Mouse (Mus musculus) intestine, embryonic 15.5 days (tissue): ENCODE results near the gene Tmem234. TPM values are rescaled to one million over a fixed set of nuclear protein-coding genes. Genes with fewer than 3 reads are reported as not detected.

Experiments
- ATAC-seq: fragments of 200-750 bp; cut with Nextera tagmentation; 2 replicates; pipeline ENCODE4 v1.8.0; 2017; ENCODE audit warnings: moderate TSS enrichment, moderate library complexity
- H3K27ac ChIP-seq: fragments of 300-500 bp; sonication (generic); 2 replicates; pipeline ENCODE4 v1.5.1; 2015; ENCODE audit warnings: mild to moderate bottlenecking, inconsistent platforms
- H3K27me3 ChIP-seq: fragments of 300-500 bp; sonication (generic); replicated peaks from 2 replicates; pipeline ENCODE4 v1.6.1; 2015; ENCODE audit warnings: inconsistent platforms
- H3K36me3 ChIP-seq: fragments of 300-500 bp; sonication (generic); 2 replicates; pipeline ENCODE4 v1.6.1; 2015; ENCODE audit warnings: inconsistent platforms
- H3K4me1 ChIP-seq: fragments of 300-500 bp; sonication (generic); replicated peaks from 2 replicates; pipeline ENCODE4 v1.6.1; 2015; ENCODE audit warnings: inconsistent platforms
- H3K4me2 ChIP-seq: fragments of 300-500 bp; sonication (generic); replicated peaks from 2 replicates; pipeline ENCODE4 v1.6.1; 2015; ENCODE audit warnings: mild to moderate bottlenecking, inconsistent platforms
- H3K4me3 ChIP-seq: fragments of 300-500 bp; sonication (generic); replicated peaks from 2 replicates; pipeline ENCODE4 v1.5.1; 2015; ENCODE audit warnings: inconsistent platforms
- H3K9ac ChIP-seq: fragments of 300-500 bp; sonication (generic); 2 replicates; pipeline ENCODE4 v1.6.1; 2015; ENCODE audit warnings: inconsistent platforms
- H3K9me3 ChIP-seq: fragments of 300-500 bp; sonication (generic); 2 replicates; pipeline ENCODE4 v1.6.1; 2016; ENCODE audit warnings: inconsistent platforms
- WGBS: fragments of 180-500 bp; shearing (Covaris S2); methylation state at CpG from one replicate; pipeline ENCODE4 v1.1.7; 2015; 5-methylcytosine and 5-hydroxymethylcytosine counted together
- polyA plus RNA-seq: library from polyadenylated mRNA; unstranded; fragments of >200 nt; fragmentation: Nextera tagmentation; extraction: Ambion mirVana; gene quantifications from 2 replicates; pipeline ENCODE4 v1.2.1, GENCODE M21; 2015

Gene Tmem234
- polyA plus RNA-seq, 1 experiment from 2014 or later, result 170 TPM

DNA sequence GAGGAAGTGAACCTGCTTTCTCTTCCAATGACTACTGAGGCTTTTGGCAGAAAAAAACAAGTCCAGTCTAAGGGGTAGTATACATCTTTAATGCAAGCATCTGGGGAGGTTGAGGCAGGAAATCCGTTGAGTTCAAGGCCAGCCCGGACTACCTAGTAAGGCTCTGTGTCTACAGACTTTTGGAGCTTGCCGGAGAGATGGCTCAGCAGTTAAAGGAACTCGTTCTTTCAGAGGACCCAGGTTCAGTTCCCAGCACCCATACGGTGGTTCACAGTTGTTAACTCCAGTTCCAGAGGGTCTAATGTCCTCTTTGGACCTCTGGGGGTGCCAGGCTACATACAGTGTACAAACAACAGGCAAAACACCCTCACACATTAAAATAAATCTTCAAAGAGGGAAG is 17.6 kb downstream of the Tmem234 start:
- no peaks in the 10 kb centered on the region for H3K27me3 ChIP-seq
- H3K9me3 ChIP-seq, result no peaks in the 10 kb centered on the region
- H3K4me3 ChIP-seq, result peak overlapping the region; percentile 65
- peak overlapping the region; percentile 70 for H3K4me2 ChIP-seq
- WGBS, result 97% methylated on average over 5 of the region's 5 CpGs
- no peak overlapping the region for H3K27ac ChIP-seq
- no peaks in the 10 kb centered on the region for H3K36me3 ChIP-seq
- H3K9ac ChIP-seq, result peak overlapping the region; percentile 70
- H3K4me1 ChIP-seq, result peaks cover 21% of the 10 kb centered on the region
- ATAC-seq, result no peak

GRCm38 (mm10) chr4:129618786-129619691 is 18.6 kb downstream of the Tmem234 start, which contains the start of gene Iqcc:
Gene Iqcc (minus strand): TSS chr4:129619099.
- Histone ChIP-seq H3K4me3 (peak within 1 kb of the TSS; percentile 65), H3K36me3 (no peaks in the 10 kb centered on the region)
- WGBS, result 4% methylated on average over 44 of the region's 44 CpGs

GRCm38 (mm10) chr4:129620419-129621282 is 20.2 kb downstream of the Tmem234 start:
- Histone ChIP-seq H3K4me2 (no peak overlapping the region), H3K27ac (peak overlapping the region; percentile 42; the same call in 1 of the 2 replicates), H3K9me3 (no peaks in the 10 kb centered on the region), H3K4me1 (peaks cover 34% of the 10 kb centered on the region), H3K9ac (no peak overlapping the region), H3K36me3 (no peaks in the 10 kb centered on the region), H3K4me3 (no peak overlapping the region), H3K27me3 (no peaks in the 10 kb centered on the region)
- ATAC-seq, result no peak
- 79% methylated on average over 11 of the region's 11 CpGs for WGBS

More at GRCm38 (mm10) chr4:129618786-129619691, 18.6 kb downstream of the Tmem234 start, which contains the start of gene Iqcc:
- H3K9ac ChIP-seq, result peak within 1 kb of the TSS; percentile 70
- ATAC-seq, result peak; percentile 93
- H3K4me2 ChIP-seq, result peak within 1 kb of the TSS; percentile 70
- peak within 1 kb of the TSS; percentile 83 for H3K27ac ChIP-seq
- H3K4me1 ChIP-seq, result peaks cover 23% of the 10 kb centered on the region
- no peaks in the 10 kb centered on the region for H3K27me3 ChIP-seq
- H3K9me3 ChIP-seq, result no peaks in the 10 kb centered on the region

GRCm38 (mm10) chr4:129621283-129621841 is 20.9 kb downstream of the Tmem234 start:
- peaks cover 39% of the 10 kb centered on the region for H3K4me1 ChIP-seq
- no peaks in the 10 kb centered on the region for H3K27me3 ChIP-seq
- H3K4me2 ChIP-seq, result no peak overlapping the region
- peak overlapping the region; percentile 42; the same call in 1 of the 2 replicates for H3K27ac ChIP-seq
- 0 out of 2 replicates have a peak, but pooled peaks cover 2% of the 10 kb centered on the region for H3K36me3 ChIP-seq
- no peak overlapping the region for H3K4me3 ChIP-seq
- no peaks in the 10 kb centered on the region for H3K9me3 ChIP-seq
- ATAC-seq, result no peak
- H3K9ac ChIP-seq, result no peak overlapping the region
- WGBS, result 80% methylated on average over 8 of the region's 8 CpGs

- WGBS, result 80% methylated on average over 11 of the region's 11 CpGs
- Histone ChIP-seq H3K27me3 (no peaks in the 10 kb centered on the region), H3K36me3 (peaks cover 10% of the 10 kb centered on the region; the same call in 1 of the 2 replicates), H3K27ac (no peak overlapping the region), H3K4me2 (peak overlapping the region; percentile 87), H3K4me1 (peaks cover 42% of the 10 kb centered on the region), H3K4me3 (peak overlapping the region; percentile 62; the same call in 1 of the 2 replicates), H3K9me3 (no peaks in the 10 kb centered on the region), H3K9ac (peak overlapping the region; percentile 81; the same call in 1 of the 2 replicates)
- no peak for ATAC-seq
Measured at GRCm38 (mm10) chr4:129622120-129622802, 21.8 kb downstream of the Tmem234 start.

GRCm38 (mm10) chr4:129622803-129623535 is 22.5 kb downstream of the Tmem234 start:
- Histone ChIP-seq H3K4me1 (peaks cover 41% of the 10 kb centered on the region), H3K36me3 (peaks cover 16% of the 10 kb centered on the region; the same call in 1 of the 2 replicates), H3K27me3 (no peaks in the 10 kb centered on the region), H3K27ac (peak overlapping the region; percentile 86), H3K4me3 (peak overlapping the region; percentile 62), H3K4me2 (peak overlapping the region; percentile 87), H3K9me3 (no peaks in the 10 kb centered on the region), H3K9ac (peak overlapping the region; percentile 81)
- 18% methylated on average over 8 of the region's 8 CpGs for WGBS
- no peak for ATAC-seq

- Histone ChIP-seq H3K9ac (peak within 1 kb of the TSS; percentile 81), H3K9me3 (no peaks in the 10 kb centered on the region), H3K4me2 (peak within 1 kb of the TSS; percentile 87), H3K4me3 (peak within 1 kb of the TSS; percentile 62), H3K36me3 (peaks cover 23% of the 10 kb centered on the region), H3K4me1 (peaks cover 36% of the 10 kb centered on the region), H3K27me3 (no peaks in the 10 kb centered on the region), H3K27ac (peak within 1 kb of the TSS; percentile 86)
- under 1% methylated on average over 10 of the region's 10 CpGs for WGBS
- ATAC-seq, result peak; percentile 50
Measured at GRCm38 (mm10) chr4:129623681-129624091, 23.2 kb downstream of the Tmem234 start, which contains the start of gene Ccdc28b. Gene Ccdc28b (minus strand): TSS chr4:129623947.

DNA sequence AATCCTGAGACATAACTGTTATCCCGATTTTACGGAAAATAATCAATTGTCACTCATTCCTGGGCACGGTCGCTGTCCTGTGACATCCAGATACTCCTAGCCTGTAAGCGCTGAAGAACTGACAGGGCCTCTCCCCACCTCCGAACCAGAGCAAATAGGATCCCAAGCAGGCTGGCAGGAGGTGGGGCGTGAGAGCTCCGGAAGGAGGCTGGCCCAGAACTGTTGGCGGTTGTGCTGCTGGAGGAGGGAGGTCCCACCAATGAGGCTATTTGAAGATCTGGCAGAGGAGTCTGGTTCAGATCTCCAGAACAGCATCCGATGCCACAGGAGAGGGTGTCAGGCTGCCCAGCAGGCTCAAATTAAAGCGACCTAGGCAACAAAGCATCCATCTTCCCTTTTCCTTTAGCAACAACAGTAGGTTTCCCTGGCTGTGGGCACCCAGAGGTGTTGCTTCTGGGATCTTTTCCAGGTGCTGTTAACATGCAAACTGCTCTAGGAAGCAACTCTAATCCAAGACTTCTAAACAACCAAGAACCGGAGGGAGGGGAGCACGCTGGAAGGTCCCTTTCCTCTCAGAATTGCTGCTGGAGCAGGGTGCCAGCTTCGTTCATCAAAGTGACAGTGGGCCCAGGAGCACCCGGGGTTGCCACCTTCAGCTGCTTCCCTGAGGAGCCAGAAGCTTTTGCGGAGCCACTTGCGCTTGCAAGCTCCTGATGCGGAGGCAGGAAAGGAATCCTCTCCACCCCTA is 24.0 kb downstream of the Tmem234 start:
- ATAC-seq, result peak; percentile 93
- H3K4me3 ChIP-seq, result peak overlapping the region; percentile 62
- no peaks in the 10 kb centered on the region for H3K27me3 ChIP-seq
- H3K4me2 ChIP-seq, result peak overlapping the region; percentile 87
- peak overlapping the region; percentile 81 for H3K9ac ChIP-seq
- WGBS, result 1% methylated on average over 18 of the region's 18 CpGs
- no peaks in the 10 kb centered on the region for H3K9me3 ChIP-seq
- H3K27ac ChIP-seq, result peak overlapping the region; percentile 86
- H3K4me1 ChIP-seq, result peaks cover 36% of the 10 kb centered on the region
- H3K36me3 ChIP-seq, result peaks cover 31% of the 10 kb centered on the region

GRCm38 (mm10) chr4:129625029-129625370 is 24.5 kb downstream of the Tmem234 start:
- peak overlapping the region; percentile 87 for H3K4me2 ChIP-seq
- 3% methylated on average over 6 of the region's 6 CpGs for WGBS
- no peaks in the 10 kb centered on the region for H3K27me3 ChIP-seq
- peaks cover 35% of the 10 kb centered on the region for H3K36me3 ChIP-seq
- H3K27ac ChIP-seq, result peak overlapping the region; percentile 86
- H3K9me3 ChIP-seq, result no peaks in the 10 kb centered on the region
- peaks cover 36% of the 10 kb centered on the region for H3K4me1 ChIP-seq
- peak overlapping the region; percentile 62 for H3K4me3 ChIP-seq
- peak; percentile 14; the same call in 1 of the 2 replicates for ATAC-seq
- H3K9ac ChIP-seq, result peak overlapping the region; percentile 45

- peak overlapping the region; percentile 87 for H3K4me2 ChIP-seq
- peak overlapping the region; percentile 86; the same call in 1 of the 2 replicates for H3K27ac ChIP-seq
- no peak overlapping the region for H3K4me3 ChIP-seq
- H3K9ac ChIP-seq, result no peak overlapping the region
- peaks cover 36% of the 10 kb centered on the region for H3K4me1 ChIP-seq
- ATAC-seq, result no peak
- WGBS, result 46% methylated on average over 4 of the region's 4 CpGs
- no peaks in the 10 kb centered on the region for H3K27me3 ChIP-seq
- H3K36me3 ChIP-seq, result peaks cover 40% of the 10 kb centered on the region
- no peaks in the 10 kb centered on the region for H3K9me3 ChIP-seq
Measured at GRCm38 (mm10) chr4:129625496-129625895, 25.0 kb downstream of the Tmem234 start.
